7 mouse cellular contexts compared by ENCODE assay signal in genomic region chr5:73133833-73134185, GRCm38 (mm10).
DNase-seq lines count a peak whose midpoint lies in the region; ATAC-seq and TF ChIP-seq lines count a peak whose summit lies in the region.

No protein-coding gene starts in this region.

- no peak; the same call in 1 of the 2 replicates for ATAC-seq in lung, embryonic 14.5 days (ENCODE audit: insufficient read depth)

- no peaks in the 10 kb centered on the region for H3K79me2 ChIP-seq in MEL (ENCODE audit: control insufficient read depth, insufficient read depth, low read length, poor library complexity)

- TF ChIP-seq RAD21 in MEL (IDR thresholded peaks at IDR 0.05; ENCODE audit: low read depth, low read length): peak; percentile 74

- H3K9me3 ChIP-seq in MEL (replicated peaks; ENCODE audit: insufficient read depth, low read length): no peaks in the 10 kb centered on the region
- no peaks in the 10 kb centered on the region for H3K9me3 ChIP-seq in lung, embryonic 14.5 days (ENCODE audit: low read depth, low read length)

- 35% methylated on average over 5 of the region's 5 CpGs for WGBS in lung, embryonic 14.5 days

- no peak overlapping the region for H3K4me2 ChIP-seq in lung, embryonic 14.5 days

- H3K4me3 ChIP-seq in MEL (ENCODE audit: control insufficient read depth in 1 of 2, insufficient read depth in 1 of 2, low read depth in 2 of 2, low read length in 2 of 2): peak overlapping the region; percentile 47 to 74
- no peak overlapping the region for H3K4me3 ChIP-seq in lung, embryonic 14.5 days (ENCODE audit: low read depth, low read length)

- peak overlapping the region; percentile 33; the same call in 1 of the 2 replicates for H3K9ac ChIP-seq in MEL (ENCODE audit: control insufficient read depth, low read depth, low read length, poor library complexity, severe bottlenecking)
- H3K9ac ChIP-seq in lung, embryonic 14.5 days: no peak overlapping the region

- H3K27ac ChIP-seq in MEL (ENCODE audit: control insufficient read depth, low read depth, low read length): peak overlapping the region; percentile 94
- H3K27ac ChIP-seq in lung, embryonic 14.5 days (ENCODE audit: low read depth): no peak overlapping the region

- TF ChIP-seq POLR2A in MEL (IDR thresholded peaks at IDR 0.05; ENCODE audit: control insufficient read depth in 1 of 2, insufficient read depth in 1 of 2, low read depth in 1 of 2, low read length in 2 of 2, poor library complexity in 1 of 2): no peak

- peaks cover 2 to 11% of the 10 kb centered on the region in 2 experiments for H3K36me3 ChIP-seq in MEL (ENCODE audit: control insufficient read depth in 1 of 2, insufficient read depth in 2 of 2, low read length in 2 of 2)
- H3K36me3 ChIP-seq in lung, embryonic 14.5 days (ENCODE audit: insufficient read depth): 0 out of 2 replicates have a peak, but pooled peaks cover 3% of the 10 kb centered on the region

- intact Hi-C loops in heart, postnatal 10 days (cut with DNase I): loop anchor here (1.0 to 10.0 kb wide), 4 partner anchors 121 to 511 kb away; partner anchors contain the start of gene Sgcb

- H3K27me3 ChIP-seq in MEL (ENCODE audit: control insufficient read depth in 1 of 2, insufficient read depth in 2 of 2, low read length in 2 of 2): no peaks in the 10 kb centered on the region
- H3K27me3 ChIP-seq in lung, embryonic 14.5 days (ENCODE audit: insufficient read depth, low read length): no peaks in the 10 kb centered on the region

- peaks cover 0 to 14% of the 10 kb centered on the region in 2 experiments; a peak in 3 of 4 replicates for H3K4me1 ChIP-seq in MEL (ENCODE audit: control insufficient read depth in 1 of 2, insufficient read depth in 2 of 2, low read length in 2 of 2)
- H3K4me1 ChIP-seq in lung, embryonic 14.5 days (ENCODE audit: insufficient read depth): no peaks in the 10 kb centered on the region

- no peak for TF ChIP-seq EP300 in MEL (IDR thresholded peaks at IDR 0.05; ENCODE audit: low read depth in 1 of 2, low read length in 2 of 2)

- TF ChIP-seq CTCF in MEL (IDR thresholded peaks at IDR 0.05 in 2 of 3, conservative IDR thresholded peaks at IDR 0.05 in 1 of 3; ENCODE audit: control insufficient read depth in 1 of 3, insufficient read depth in 1 of 3, low read depth in 2 of 3, low read length in 3 of 3, poor library complexity in 1 of 3, severe bottlenecking in 1 of 3): peak; percentile 42 to 88 (median 88); a peak in 5 of 6 replicates
- TF ChIP-seq CTCF in lung, embryonic 14.5 days (IDR thresholded peaks at IDR 0.05; ENCODE audit: low read depth): peak; percentile 83

- peak; percentile 72 for DNase-seq in CD4-positive, CD25-positive, alpha-beta regulatory T cell, adult 2 months (ENCODE audit: low read depth, low spot score)
- DNase-seq in MEL (ENCODE audit: low read depth, low spot score): peak; percentile 88
- DNase-seq in cerebellum, postnatal 10 days: peak; percentile 61 to 70
- peak; percentile 68 to 78 for DNase-seq in heart, postnatal 10 days
- peak; percentile 63 for DNase-seq in kidney, postnatal 14 days
- DNase-seq in lung, embryonic 14.5 days: peak; percentile 77
- DNase-seq in right cerebral cortex, postnatal 25 days: peak; percentile 30

TF ChIP-seq in MEL, 35 proteins besides CTCF, POLR2A, EP300 and RAD21:
- TF ChIP-seq MEF2A (IDR thresholded peaks at IDR 0.05; ENCODE audit: extremely low read depth, insufficient replicate concordance, low read depth, low read length, poor library complexity, severe bottlenecking): no peak
- peak; percentile 15; the same call in 1 of the 2 replicates for TF ChIP-seq ETS1 (IDR thresholded peaks at IDR 0.05; ENCODE audit: low read depth, low read length)
- TF ChIP-seq SMC3 (IDR thresholded peaks at IDR 0.05; ENCODE audit: low read depth, low read length): peak; percentile 96
- peak; percentile 67 for TF ChIP-seq ZC3H11A (IDR thresholded peaks at IDR 0.05; ENCODE audit: low read depth, low read length)
- no peak for TF ChIP-seq TBP (IDR thresholded peaks at IDR 0.05; ENCODE audit: low read depth, low read length)

Comparison
In these comparisons a context has a peak if more than half of its experiments do, and no peak if none do; other contexts are left out.
1. DNase-seq: peak in every context shown above with its lines; median percentile 88 in MEL; 77 in lung, embryonic 14.5 days; 73 in heart, postnatal 10 days; 72 in CD4-positive, CD25-positive, alpha-beta regulatory T cell, adult 2 months; 66 in cerebellum, postnatal 10 days; 63 in kidney, postnatal 14 days; 30 in right cerebral cortex, postnatal 25 days.